Mouse (Mus musculus): ENCODE results near the gene Dll1. TPM values are rescaled to one million over a fixed set of nuclear protein-coding genes. Genes with fewer than 3 reads are reported as not detected.
A peak's percentile ranks its signal among the peaks of the same experiment; 100 is the strongest.

Gene Dll1
- polyA plus RNA-seq, 1 experiment from 2014 or later, result 18.2 TPM

GRCm38 (mm10) chr17:15375701-15376493, 775 bp downstream of the Dll1 start:
- Histone ChIP-seq H3K27ac (replicated peaks) (peak overlapping the region; percentile 97), H3K36me3 (peaks cover 2% of the 10 kb centered on the region), H3K9me3 (no peaks in the 10 kb centered on the region), H3K4me2 (peak overlapping the region; percentile 93), H3K4me1 (replicated peaks) (peaks cover 63% of the 10 kb centered on the region), H3K27me3 (no peaks in the 10 kb centered on the region), H3K4me3 (peak overlapping the region; percentile 57), H3K9ac (peak overlapping the region; percentile 95)
- peak; percentile 77 for ATAC-seq (ENCODE audit: low FRiP score, low read depth)
- under 1% methylated on average over 68 of the region's 69 CpGs for WGBS

GRCm38 (mm10) chr17:15375224-15375623, 1.4 kb downstream of the Dll1 start:
- H3K4me1 ChIP-seq (replicated peaks), result peaks cover 59% of the 10 kb centered on the region
- peaks cover 9% of the 10 kb centered on the region for H3K36me3 ChIP-seq
- WGBS, result under 1% methylated on average over 18 of the region's 18 CpGs
- H3K27ac ChIP-seq (replicated peaks), result peak overlapping the region; percentile 97
- no peaks in the 10 kb centered on the region for H3K9me3 ChIP-seq
- no peak for ATAC-seq (ENCODE audit: low FRiP score, low read depth)
- H3K4me2 ChIP-seq, result peak overlapping the region; percentile 93
- H3K27me3 ChIP-seq, result no peaks in the 10 kb centered on the region
- H3K4me3 ChIP-seq, result peak overlapping the region; percentile 57
- peak overlapping the region; percentile 95 for H3K9ac ChIP-seq

DNA sequence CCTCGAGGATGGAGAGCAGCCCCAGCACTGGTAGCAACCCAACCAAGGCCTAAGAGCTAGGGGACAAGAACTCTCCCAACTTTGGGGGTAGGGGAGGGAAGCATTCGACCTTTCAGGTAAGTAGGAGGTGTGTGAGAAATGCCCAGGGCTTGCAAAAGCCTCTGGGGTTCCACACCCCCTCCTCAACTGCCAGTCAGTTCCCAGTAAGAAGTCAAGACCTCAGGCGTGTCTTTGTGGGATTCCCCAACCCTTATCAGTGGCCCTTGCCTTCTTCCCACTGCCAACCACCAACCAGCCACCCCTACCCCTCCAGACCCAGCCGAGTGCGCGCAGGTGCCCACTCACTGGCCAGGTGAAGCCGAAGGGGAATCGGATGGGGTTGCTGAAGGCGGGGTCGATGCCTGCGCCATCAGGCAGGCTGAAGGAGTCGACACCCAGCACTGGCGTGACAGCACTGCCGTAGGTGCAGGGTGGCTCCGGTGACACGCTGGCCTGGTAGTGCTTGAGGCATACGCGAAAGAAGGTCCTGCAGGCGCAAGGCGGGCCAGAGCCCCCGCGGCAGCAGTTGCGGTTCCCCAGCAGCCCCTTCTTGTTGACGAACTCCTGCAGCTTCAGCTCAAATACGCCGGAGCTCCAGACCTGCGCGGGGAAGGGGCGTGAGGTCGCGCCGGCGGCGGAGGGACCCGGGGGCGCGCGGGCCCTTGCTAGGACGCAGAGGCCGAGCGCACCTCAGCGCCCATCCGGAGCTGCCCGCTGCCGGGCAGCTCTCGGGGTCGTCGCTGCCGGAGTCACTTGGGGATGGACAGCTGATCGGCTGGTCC, 2.1 kb downstream of the Dll1 start:
- Histone ChIP-seq H3K27me3 (no peaks in the 10 kb centered on the region), H3K9ac (peak overlapping the region; percentile 95), H3K9me3 (no peaks in the 10 kb centered on the region), H3K4me2 (peak overlapping the region; percentile 93), H3K36me3 (peaks cover 15% of the 10 kb centered on the region), H3K27ac (replicated peaks) (peak overlapping the region; percentile 97), H3K4me3 (peak overlapping the region; percentile 57), H3K4me1 (replicated peaks) (peaks cover 57% of the 10 kb centered on the region)
- WGBS, result 1% methylated on average over 47 of the region's 50 CpGs
- ATAC-seq (ENCODE audit: low FRiP score, low read depth), result no peak

DNA sequence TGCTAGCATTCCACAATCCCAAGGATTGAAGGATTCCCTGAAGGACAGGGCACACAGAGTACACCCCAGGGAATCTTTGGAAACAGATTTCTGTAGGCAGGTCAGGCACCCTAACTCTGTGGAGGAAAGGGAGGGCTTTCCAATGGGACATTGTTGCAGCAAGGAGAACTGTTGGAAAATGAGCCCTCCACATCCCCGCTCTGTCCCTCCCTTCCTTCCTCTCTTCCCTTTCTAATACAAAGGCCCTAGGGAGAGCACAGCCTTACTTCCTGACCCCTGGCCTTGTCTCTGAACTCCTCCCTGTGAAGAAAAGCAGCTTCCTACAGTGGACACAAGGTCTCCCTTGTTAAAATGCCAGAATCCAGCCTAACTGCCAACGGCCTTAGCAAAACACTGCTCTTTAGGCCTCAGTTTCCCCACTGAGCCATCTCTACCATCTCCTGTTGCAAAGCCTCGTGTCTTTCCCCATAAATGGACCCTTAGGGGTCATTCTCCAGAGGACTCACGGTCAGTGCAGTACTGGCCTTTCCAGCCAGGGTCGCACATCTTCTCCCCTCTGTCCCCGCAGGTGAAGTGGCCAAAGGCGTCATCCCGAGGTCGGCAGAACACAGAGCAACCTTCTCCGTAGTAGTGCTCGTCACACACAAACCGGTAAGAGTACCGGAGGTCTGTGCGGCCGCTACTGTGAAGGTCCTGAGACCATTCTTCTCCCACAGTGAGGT, 3.6 kb downstream of the Dll1 start:
- ATAC-seq (ENCODE audit: low FRiP score, low read depth), result no peak
- Histone ChIP-seq H3K4me3 (peak overlapping the region; percentile 57), H3K4me2 (peak overlapping the region; percentile 93), H3K27me3 (no peaks in the 10 kb centered on the region), H3K9me3 (no peaks in the 10 kb centered on the region), H3K4me1 (replicated peaks) (peaks cover 50% of the 10 kb centered on the region), H3K36me3 (peaks cover 24% of the 10 kb centered on the region), H3K9ac (peak overlapping the region; percentile 95), H3K27ac (replicated peaks) (no peak overlapping the region)
- 58% methylated on average over 15 of the region's 15 CpGs for WGBS

DNA sequence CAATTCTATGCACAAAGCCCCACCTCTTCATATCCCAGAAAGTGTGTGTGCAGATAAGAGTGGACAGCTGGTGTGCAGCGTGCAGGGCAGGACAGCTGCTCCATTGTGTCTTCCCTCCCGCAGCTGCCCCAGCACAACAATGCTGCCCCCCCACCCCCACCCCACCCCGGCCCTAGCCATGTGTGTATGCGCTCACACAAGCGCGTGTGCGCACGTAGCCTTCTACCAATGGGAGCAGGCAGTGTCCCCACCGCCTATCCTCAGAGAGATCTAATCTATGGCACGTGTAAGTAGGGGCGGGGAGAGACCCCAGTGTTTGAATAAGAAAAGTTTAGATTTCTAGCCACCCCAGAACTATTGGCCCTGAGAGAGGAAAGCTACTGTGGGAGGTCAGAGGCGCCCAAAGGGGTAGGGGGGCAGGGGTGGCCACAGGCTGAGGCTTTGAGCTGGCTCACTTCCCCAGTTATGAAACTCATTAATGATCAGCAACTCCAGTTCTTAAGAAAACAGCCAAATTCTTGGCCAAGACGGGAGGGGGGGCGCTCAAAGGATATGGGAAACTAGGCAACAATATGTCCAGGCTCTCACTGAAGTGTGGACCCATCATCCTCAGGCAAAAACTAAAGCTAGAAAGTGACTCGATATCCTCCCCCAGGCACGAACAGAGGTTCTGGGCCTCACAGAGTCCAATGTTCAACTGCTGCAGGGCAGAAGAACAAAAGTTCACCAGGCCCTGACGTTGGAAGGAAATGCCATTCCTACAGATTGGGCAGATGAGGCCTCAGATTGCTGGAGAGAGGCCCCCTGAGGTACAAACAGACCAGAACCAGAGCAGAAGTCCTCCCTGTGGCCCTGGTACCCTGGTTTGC, 4.5 kb downstream of the Dll1 start:
- Histone ChIP-seq H3K36me3 (peaks cover 30% of the 10 kb centered on the region), H3K27ac (replicated peaks) (no peak overlapping the region), H3K9me3 (no peaks in the 10 kb centered on the region), H3K4me1 (replicated peaks) (peaks cover 43% of the 10 kb centered on the region), H3K27me3 (no peaks in the 10 kb centered on the region), H3K9ac (peak overlapping the region; percentile 25; the same call in 1 of the 2 replicates), H3K4me2 (peak overlapping the region; percentile 93), H3K4me3 (peak overlapping the region; percentile 57)
- 12% methylated on average over 17 of the region's 17 CpGs for WGBS
- no peak for ATAC-seq (ENCODE audit: low FRiP score, low read depth)

- Histone ChIP-seq H3K9ac (no peak overlapping the region), H3K9me3 (no peaks in the 10 kb centered on the region), H3K27me3 (no peaks in the 10 kb centered on the region), H3K36me3 (peaks cover 37% of the 10 kb centered on the region), H3K4me2 (no peak overlapping the region; the same call in 1 of the 2 replicates), H3K4me3 (no peak overlapping the region), H3K4me1 (replicated peaks) (peaks cover 36% of the 10 kb centered on the region), H3K27ac (replicated peaks) (no peak overlapping the region)
- ATAC-seq (ENCODE audit: low FRiP score, low read depth), result no peak
- 88% methylated on average over 14 of the region's 14 CpGs for WGBS
Observed at GRCm38 (mm10) chr17:15370401-15370800, 6.3 kb downstream of the Dll1 start.

- WGBS, result 83% methylated on average over 5 of the region's 5 CpGs
- H3K4me1 ChIP-seq (replicated peaks), result peaks cover 5% of the 10 kb centered on the region; the same call in 1 of the 2 replicates
- H3K36me3 ChIP-seq, result peaks cover 32% of the 10 kb centered on the region
- H3K9me3 ChIP-seq, result no peaks in the 10 kb centered on the region
- no peak overlapping the region for H3K4me3 ChIP-seq
- no peak overlapping the region for H3K9ac ChIP-seq
- no peak overlapping the region for H3K27ac ChIP-seq (replicated peaks)
- no peaks in the 10 kb centered on the region for H3K27me3 ChIP-seq
- ATAC-seq (ENCODE audit: low FRiP score, low read depth), result no peak
- no peak overlapping the region for H3K4me2 ChIP-seq
Observed at GRCm38 (mm10) chr17:15365650-15366049, 11.0 kb downstream of the Dll1 start.

- no peaks in the 10 kb centered on the region for H3K27me3 ChIP-seq
- H3K4me3 ChIP-seq, result no peak overlapping the region
- no peak overlapping the region for H3K27ac ChIP-seq (replicated peaks)
- H3K4me2 ChIP-seq, result no peak overlapping the region
- H3K4me1 ChIP-seq (replicated peaks), result no peaks in the 10 kb centered on the region
- H3K9me3 ChIP-seq, result no peaks in the 10 kb centered on the region
- H3K9ac ChIP-seq, result no peak overlapping the region
- peaks cover 19% of the 10 kb centered on the region for H3K36me3 ChIP-seq
- ATAC-seq (ENCODE audit: low FRiP score, low read depth), result no peak
- WGBS, result 62% methylated on average over 3 of the region's 3 CpGs
Observed at GRCm38 (mm10) chr17:15363656-15364055, 13.0 kb downstream of the Dll1 start.

GRCm38 (mm10) chr17:15357071-15357470, 19.6 kb downstream of the Dll1 start:
- no peak overlapping the region for H3K4me3 ChIP-seq
- H3K27me3 ChIP-seq, result no peaks in the 10 kb centered on the region
- no peaks in the 10 kb centered on the region for H3K9me3 ChIP-seq
- no peak for ATAC-seq (ENCODE audit: low FRiP score, low read depth)
- H3K4me1 ChIP-seq (replicated peaks), result no peaks in the 10 kb centered on the region
- no peak overlapping the region for H3K4me2 ChIP-seq
- no peaks in the 10 kb centered on the region for H3K36me3 ChIP-seq
- 82% methylated on average over 3 of the region's 3 CpGs for WGBS
- no peak overlapping the region for H3K9ac ChIP-seq
- no peak overlapping the region for H3K27ac ChIP-seq (replicated peaks)

- no peaks in the 10 kb centered on the region for H3K4me1 ChIP-seq (replicated peaks)
- no peak overlapping the region for H3K4me2 ChIP-seq
- H3K27ac ChIP-seq (replicated peaks), result no peak overlapping the region
- H3K9me3 ChIP-seq, result no peaks in the 10 kb centered on the region
- no peak overlapping the region for H3K9ac ChIP-seq
- H3K4me3 ChIP-seq, result no peak overlapping the region
- no peaks in the 10 kb centered on the region for H3K36me3 ChIP-seq
- 95% methylated on average over 5 of the region's 5 CpGs for WGBS
- no peak for ATAC-seq (ENCODE audit: low FRiP score, low read depth)
- no peaks in the 10 kb centered on the region for H3K27me3 ChIP-seq
Observed at GRCm38 (mm10) chr17:15356526-15356925, 20.1 kb downstream of the Dll1 start.

DNA sequence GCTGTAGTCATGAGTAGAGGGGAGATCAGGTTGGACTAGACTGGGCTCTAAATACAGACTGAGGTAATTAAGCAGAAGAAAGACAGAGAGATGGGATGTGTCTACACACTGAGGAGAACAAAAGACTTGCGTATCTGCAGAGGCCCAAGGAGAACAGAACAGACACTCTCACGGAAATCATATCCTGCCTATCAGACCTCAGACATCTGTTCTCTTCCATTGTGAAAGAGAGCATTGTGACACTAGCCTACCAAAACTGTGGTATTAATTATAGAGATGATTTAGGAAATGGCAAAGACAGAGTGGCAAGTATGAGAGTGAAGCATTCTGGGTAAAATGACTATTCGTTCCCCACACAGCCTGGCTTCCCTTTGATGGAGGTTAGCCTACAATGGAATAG, 21.6 kb downstream of the Dll1 start:
- Histone ChIP-seq H3K36me3 (no peaks in the 10 kb centered on the region), H3K4me2 (no peak overlapping the region), H3K9ac (no peak overlapping the region), H3K4me3 (no peak overlapping the region), H3K27me3 (no peaks in the 10 kb centered on the region), H3K4me1 (replicated peaks) (no peaks in the 10 kb centered on the region), H3K9me3 (no peaks in the 10 kb centered on the region), H3K27ac (replicated peaks) (no peak overlapping the region)
- ATAC-seq (ENCODE audit: low FRiP score, low read depth), result no peak
- 89% methylated on average over 3 of the region's 3 CpGs for WGBS
